Mouse (Mus musculus) thymus, postnatal 10 days (tissue): ENCODE measurements around the gene Tmsb15b2.
"Not testable (repeated sequence)": the region's sequence is repeated elsewhere in the genome, so short reads cannot be mapped to it uniquely, and the experiment has no call there.

Experiments used
- DNase-seq, 2 experiments: peaks; one replicate each; pipeline ENCODE4 v3.0.0; 2021; ENCODE audit warnings: low spot score in 2 of 2

Tmsb15b2 gene

GRCm38 (mm10) chrX:136975397-136975796 is at the start of gene Tmsb15b2:
Tmsb15b2 (minus strand) TSS chrX:136975497.
- DNase-seq: not testable (repeated sequence)

DNA sequence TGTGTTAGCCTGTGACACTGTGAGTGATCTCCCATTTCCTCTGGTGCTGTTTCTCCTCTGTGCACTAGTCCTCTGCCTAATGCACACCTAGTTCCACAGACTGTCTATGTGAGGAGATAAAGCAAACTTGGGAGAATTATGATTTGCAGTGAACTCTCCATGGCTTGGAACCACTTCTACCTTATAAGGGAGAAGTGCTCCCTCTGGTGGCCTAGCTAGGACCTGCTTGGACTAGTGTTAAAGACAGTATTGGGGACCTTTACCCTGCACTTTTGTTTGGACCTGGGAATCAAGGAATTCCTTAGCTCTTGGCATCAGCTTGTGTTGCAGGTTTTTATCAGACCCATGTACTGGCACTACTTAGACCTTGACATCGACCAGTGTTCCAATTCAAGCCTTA is 44.0 kb upstream of the Tmsb15b2 start:
- peak; percentile 9 to 54 for DNase-seq

GRCm38 (mm10) chrX:137017668-137018067 is 42.4 kb upstream of the Tmsb15b2 start:
- no peak for DNase-seq

DNA sequence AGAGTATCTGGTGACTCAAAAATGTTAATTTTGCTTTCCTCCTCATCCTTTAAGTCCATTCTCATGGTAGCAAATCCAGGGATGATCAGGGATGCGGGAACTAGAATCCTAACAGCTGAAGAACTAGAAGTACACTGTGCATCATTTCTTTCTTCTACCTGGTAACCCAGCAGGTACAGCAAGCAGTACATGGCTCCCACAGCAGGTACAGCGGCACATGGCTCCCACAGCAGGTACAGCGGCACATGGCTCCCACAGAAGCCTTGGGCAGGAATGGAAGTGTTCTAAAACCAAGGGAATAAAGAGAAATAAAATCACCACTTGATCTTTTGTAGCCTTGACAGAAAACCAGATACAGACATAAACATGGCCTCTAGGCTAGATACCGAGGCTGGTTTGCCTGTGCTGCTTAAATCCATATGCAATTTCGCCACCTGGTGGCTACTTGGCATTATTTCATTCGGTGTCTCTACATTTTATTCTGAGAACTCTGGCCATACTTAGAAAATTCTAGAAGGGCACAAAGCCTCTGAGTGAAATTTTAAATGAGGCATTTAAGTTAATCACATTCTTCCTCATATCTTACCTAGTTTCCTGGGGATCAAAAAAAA is 39.9 kb upstream of the Tmsb15b2 start:
- DNase-seq: peak in 1 of 2 experiments; percentile 31

- no peak for DNase-seq
These were observed 21.0 kb upstream of the Tmsb15b2 start for GRCm38 (mm10) chrX:136996256-136996655.

DNA sequence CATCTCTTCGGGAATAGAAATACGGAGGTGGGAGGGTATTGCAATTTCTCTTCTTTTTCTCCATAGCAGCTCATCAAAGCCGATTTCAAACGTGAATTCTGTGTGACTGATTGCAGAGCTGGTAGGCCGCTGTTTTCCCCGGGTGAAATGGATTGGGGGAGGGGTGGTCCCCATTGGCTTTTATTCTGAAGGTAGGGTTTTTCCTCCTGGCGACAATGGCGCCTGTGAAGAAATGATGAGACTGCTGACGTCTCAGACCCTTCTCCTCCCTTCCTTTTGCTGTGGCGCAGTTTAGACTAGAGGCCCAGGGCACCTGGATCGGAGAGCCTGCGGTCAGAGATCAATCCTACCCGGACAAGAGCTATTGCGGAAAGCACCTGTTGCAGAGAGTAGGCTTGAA is 18.3 kb upstream of the Tmsb15b2 start:
- no peak for DNase-seq

GRCm38 (mm10) chrX:136992978-136993547 is 17.8 kb upstream of the Tmsb15b2 start, which contains the start of gene Zcchc18:
Zcchc18 (plus strand) TSS chrX:136993155.
- DNase-seq: peak; percentile 31

DNA sequence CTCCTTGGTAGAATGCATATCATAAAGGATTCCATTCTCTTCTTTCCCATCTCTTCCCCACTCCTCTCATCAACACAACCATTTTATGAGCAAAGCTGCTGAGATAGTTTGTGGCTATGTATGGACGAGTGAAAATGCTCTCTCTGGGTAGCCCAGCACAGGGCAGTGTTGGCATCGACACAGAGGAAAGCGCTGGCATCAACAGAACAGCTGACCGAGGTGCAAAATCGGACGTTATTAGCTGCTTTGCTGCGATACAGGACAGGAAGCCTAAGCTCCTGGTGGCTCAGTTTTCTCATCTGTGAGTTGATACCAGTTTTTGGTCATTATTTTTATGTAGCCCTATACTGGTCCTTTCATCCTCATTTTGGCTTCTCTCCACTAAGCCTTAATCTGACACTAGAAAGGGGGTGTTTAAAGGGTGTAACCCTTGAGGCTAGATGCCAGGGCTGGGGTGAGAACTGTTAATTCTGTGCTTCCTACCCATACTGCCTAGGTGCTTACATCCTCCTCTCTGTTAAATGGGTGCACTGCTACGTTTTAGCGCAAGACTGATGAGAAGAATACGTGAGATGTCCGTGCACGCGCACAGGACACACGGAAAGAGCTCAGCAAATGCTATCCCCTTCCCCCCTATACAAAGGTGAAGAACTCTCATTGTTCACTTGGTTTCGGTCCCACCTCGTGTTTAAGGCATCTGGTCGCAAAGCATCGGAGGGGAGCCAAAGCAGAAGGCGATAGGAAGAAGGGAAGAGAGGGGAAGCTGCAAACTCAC is 17.1 kb upstream of the Tmsb15b2 start:
- no peak for DNase-seq

DNA sequence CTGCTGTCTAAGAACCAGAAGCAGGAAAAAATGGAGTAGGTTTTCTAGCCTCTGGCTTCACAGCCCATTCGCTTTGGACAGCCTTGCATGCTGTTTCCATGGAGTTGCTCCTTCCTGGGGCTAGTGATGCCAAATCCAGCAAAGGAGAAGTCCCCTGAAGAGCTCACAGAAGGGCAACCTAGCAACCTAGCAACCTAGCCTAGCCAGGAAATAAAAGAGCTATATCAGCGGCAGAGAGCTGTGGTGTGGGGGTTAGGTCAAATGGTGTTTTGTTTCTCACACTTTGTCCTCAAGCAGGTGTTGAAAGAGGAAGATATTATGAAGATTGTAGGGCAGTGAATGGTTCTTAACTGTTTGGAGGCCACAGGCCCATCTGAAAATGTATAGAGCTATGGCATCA is 16.0 kb upstream of the Tmsb15b2 start:
- DNase-seq: no peak

- no peak for DNase-seq
These were observed 10.7 kb upstream of the Tmsb15b2 start for GRCm38 (mm10) chrX:136986039-136986438.

GRCm38 (mm10) chrX:136978616-136979015 is 3.3 kb upstream of the Tmsb15b2 start:
- DNase-seq: no peak

DNA sequence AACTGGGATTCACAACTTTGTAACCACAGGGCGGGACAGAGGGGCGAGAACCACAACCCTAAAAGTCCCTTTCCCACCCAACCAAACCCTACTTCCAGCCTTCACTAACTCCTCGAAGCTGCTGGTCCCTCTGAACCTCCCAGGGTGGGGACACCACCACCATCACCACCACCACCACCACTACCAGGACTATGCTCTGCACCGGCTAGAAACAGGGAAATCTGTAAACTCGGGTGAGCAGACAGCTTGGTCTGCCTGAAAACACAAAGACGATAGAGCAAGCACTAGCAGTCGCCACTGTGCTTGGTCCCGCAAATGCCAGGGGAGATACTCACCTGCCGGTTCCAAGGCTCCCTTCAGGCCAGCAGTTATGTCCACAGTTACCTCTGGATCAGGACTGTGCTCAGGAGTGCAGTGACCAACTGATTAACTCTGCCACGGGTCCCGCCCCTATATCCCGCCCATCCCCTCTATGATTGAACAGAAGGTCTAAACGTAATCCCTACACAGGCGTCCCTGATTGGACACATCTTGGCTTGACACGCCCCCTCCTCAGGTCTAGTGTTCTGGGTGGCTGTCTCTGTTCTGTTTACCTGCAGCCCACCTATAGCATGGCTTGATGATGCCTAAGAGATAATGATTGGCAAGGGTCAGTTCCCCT is 1.3 kb upstream of the Tmsb15b2 start, which contains the start of the genes Tmsb15l and Tmsb15b1:
Gene Tmsb15l, minus strand, starts transcription at position 446 of the 661 bp plus-strand sequence.
Gene Tmsb15b1, minus strand, starts transcription at position 451 of the 661 bp plus-strand sequence.
- peak; percentile 36 to 56 for DNase-seq

DNA sequence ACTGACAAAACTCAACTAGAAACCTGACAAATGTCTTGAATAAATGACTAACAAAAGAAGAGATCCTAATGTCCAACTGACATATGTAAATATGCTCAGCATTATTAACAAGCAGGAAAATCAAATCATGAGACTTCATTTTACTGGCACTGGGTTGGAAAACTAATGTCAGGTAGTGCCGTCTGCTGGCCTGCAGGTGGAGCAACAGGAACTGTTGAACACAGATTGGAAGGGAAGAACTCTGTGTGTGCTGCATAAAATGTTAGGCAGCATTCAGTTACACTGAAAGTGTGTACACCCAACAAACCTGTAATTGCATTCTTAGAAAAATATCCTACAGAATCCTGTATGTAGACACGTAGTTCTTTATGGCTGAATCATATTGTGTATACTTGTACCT is 15.6 kb downstream of the Tmsb15b2 start:
- peak in 1 of 2 experiments; percentile 4 for DNase-seq

- DNase-seq: not testable (repeated sequence)
These were observed 17.0 kb downstream of the Tmsb15b2 start for GRCm38 (mm10) chrX:136958300-136958699.

GRCm38 (mm10) chrX:136957583-136958279 is 17.6 kb downstream of the Tmsb15b2 start:
- DNase-seq: peak in 1 of 2 experiments; percentile 59

- no peak for DNase-seq
These were observed 37.3 kb downstream of the Tmsb15b2 start for GRCm38 (mm10) chrX:136937985-136938384.

DNA sequence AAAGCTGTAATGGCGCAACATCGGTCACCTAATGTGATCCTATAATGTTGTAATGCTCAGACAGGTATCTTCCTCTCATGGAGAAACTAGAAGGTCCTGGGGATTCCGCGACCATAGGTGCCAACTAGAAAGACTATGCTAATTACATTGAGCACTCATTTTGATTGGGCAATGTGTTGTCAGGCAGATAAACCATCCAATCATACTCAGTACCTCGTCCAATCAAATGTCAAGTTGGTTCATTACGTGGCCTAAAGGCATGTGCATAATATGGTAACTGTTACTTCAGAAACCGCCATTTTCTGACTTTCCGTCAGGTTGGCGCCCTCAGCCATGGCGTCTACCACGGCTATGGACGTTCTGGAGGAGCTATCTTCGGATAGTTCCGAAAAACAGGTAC is 48.3 kb downstream of the Tmsb15b2 start, which contains the start of gene H2bfm:
Gene H2bfm, plus strand, starts transcription at position 295 of the 400 bp plus-strand sequence.
- DNase-seq: no peak

GRCm38 (mm10) chrX:136925863-136926262 is 49.4 kb downstream of the Tmsb15b2 start:
- DNase-seq: no peak
